Mouse (Mus musculus) kidney, embryonic 16.5 days (tissue): ENCODE data around the gene Adgrf3. TPM values are rescaled to one million over a fixed set of nuclear protein-coding genes. Genes with fewer than 3 reads are reported as not detected.

Experiments used
- ATAC-seq: fragments of 200-750 bp; cut with Nextera tagmentation; 2 replicates; pipeline ENCODE4 v1.8.0; 2017; ENCODE audit warnings: moderate TSS enrichment; ENCODE audit not compliant: low FRiP score, low TSS enrichment
- H3K27ac ChIP-seq: fragments of 300-500 bp; sonication (generic); 2 replicates; pipeline ENCODE4 v1.5.1; 2014; ENCODE audit warnings: low read length
- H3K27me3 ChIP-seq: fragments of 300-500 bp; sonication (generic); 2 replicates; pipeline ENCODE4 v1.6.1; 2014; ENCODE audit warnings: low read length, control low read depth, mixed read lengths; ENCODE audit not compliant: insufficient read depth
- H3K36me3 ChIP-seq: fragments of 300-500 bp; sonication (generic); 2 replicates; pipeline ENCODE4 v1.6.1; 2014; ENCODE audit warnings: low read length, control low read depth, mixed read lengths; ENCODE audit not compliant: insufficient read depth
- H3K4me1 ChIP-seq: fragments of 300-500 bp; sonication (generic); 2 replicates; pipeline ENCODE4 v1.6.1; 2014; ENCODE audit warnings: low read length, control low read depth, mixed read lengths; ENCODE audit not compliant: insufficient read depth
- H3K4me2 ChIP-seq: fragments of 300-500 bp; sonication (generic); replicated peaks from 2 replicates; pipeline ENCODE4 v1.6.1; 2014; ENCODE audit warnings: low read depth, low read length
- H3K4me3 ChIP-seq: fragments of 300-500 bp; sonication (generic); 2 replicates; pipeline ENCODE4 v1.5.1; 2014; ENCODE audit warnings: mild to moderate bottlenecking, low read length
- H3K9ac ChIP-seq: fragments of 300-500 bp; sonication (generic); replicated peaks from 2 replicates; pipeline ENCODE4 v1.6.1; 2014; ENCODE audit warnings: low read length
- H3K9me3 ChIP-seq: fragments of 300-500 bp; sonication (generic); 2 replicates; pipeline ENCODE4 v1.6.1; 2016; ENCODE audit warnings: low read length, control low read depth
- WGBS: fragments of 180-500 bp; shearing (Covaris S2); extraction: QIAGEN DNeasy Blood & Tissue Kit; methylation state at CpG from one replicate; pipeline ENCODE4 v1.1.7; 2014; 5-methylcytosine and 5-hydroxymethylcytosine counted together
- polyA plus RNA-seq: library from polyadenylated mRNA; unstranded; fragments of >200 nt; fragmentation: Nextera tagmentation; extraction: Ambion mirVana; gene quantifications from 2 replicates; pipeline ENCODE4 v1.2.1, GENCODE M21; 2015

Gene Adgrf3
- polyA plus RNA-seq, 1 experiment from 2014 or later, result 0.40 TPM

- H3K9me3 ChIP-seq, result no peaks in the 10 kb centered on the region
- H3K36me3 ChIP-seq, result peaks cover 42% of the 10 kb centered on the region
- H3K9ac ChIP-seq, result no peak overlapping the region
- ATAC-seq, result no peak
- WGBS, result 49% methylated on average over 20 of the region's 20 CpGs
- H3K27ac ChIP-seq, result no peak overlapping the region
- H3K27me3 ChIP-seq, result no peaks in the 10 kb centered on the region
- H3K4me2 ChIP-seq, result no peak overlapping the region
- H3K4me3 ChIP-seq, result no peak overlapping the region
- H3K4me1 ChIP-seq, result no peaks in the 10 kb centered on the region
Measured at GRCm38 (mm10) chr5:30172931-30173692, 32.4 kb downstream of the Adgrf3 start.

- H3K9ac ChIP-seq, result no peak overlapping the region
- no peaks in the 10 kb centered on the region for H3K9me3 ChIP-seq
- no peak overlapping the region for H3K27ac ChIP-seq
- no peaks in the 10 kb centered on the region for H3K27me3 ChIP-seq
- ATAC-seq, result no peak
- H3K4me1 ChIP-seq, result no peaks in the 10 kb centered on the region
- peaks cover 37% of the 10 kb centered on the region for H3K36me3 ChIP-seq
- no peak overlapping the region for H3K4me2 ChIP-seq
- H3K4me3 ChIP-seq, result no peak overlapping the region
Measured at GRCm38 (mm10) chr5:30172115-30172514, 33.4 kb downstream of the Adgrf3 start.

DNA sequence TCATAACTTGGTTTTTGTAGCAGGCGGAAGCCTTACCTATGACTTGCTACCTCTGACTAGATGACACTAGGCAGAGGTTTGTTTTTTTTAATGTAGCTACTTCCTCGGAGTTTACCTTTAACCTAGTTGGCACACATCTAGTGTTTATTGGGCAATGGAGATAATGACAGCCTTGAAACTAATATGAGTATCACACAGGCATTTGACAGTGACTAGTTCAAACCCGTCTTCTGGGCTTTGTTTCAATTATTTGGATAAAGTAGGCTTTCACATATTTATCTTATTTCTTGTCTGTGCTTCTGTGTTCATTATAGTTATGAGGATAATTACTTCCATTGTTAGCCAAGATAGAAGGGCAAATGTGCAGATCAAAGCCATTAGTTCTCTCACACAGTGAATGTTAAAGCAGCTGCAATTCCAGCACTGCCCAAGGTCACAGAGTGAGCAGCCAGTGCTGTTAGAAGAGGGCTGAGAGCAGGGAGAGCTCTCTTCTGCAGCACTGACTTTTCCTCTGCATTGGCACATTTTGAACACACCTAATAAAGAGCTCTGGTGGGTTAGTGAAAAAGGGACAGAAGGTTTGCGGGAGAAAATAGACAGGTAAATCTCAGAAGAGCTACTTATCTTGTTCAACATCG, 35.1 kb downstream of the Adgrf3 start:
- WGBS, result 84% methylated on average over 5 of the region's 5 CpGs
- no peaks in the 10 kb centered on the region for H3K4me1 ChIP-seq
- H3K4me2 ChIP-seq, result no peak overlapping the region
- H3K4me3 ChIP-seq, result no peak overlapping the region
- no peaks in the 10 kb centered on the region for H3K9me3 ChIP-seq
- H3K36me3 ChIP-seq, result peaks cover 23% of the 10 kb centered on the region
- H3K27ac ChIP-seq, result no peak overlapping the region
- ATAC-seq, result no peak
- H3K9ac ChIP-seq, result no peak overlapping the region
- no peaks in the 10 kb centered on the region for H3K27me3 ChIP-seq

GRCm38 (mm10) chr5:30165234-30165946, 40.1 kb downstream of the Adgrf3 start:
- peaks cover 5% of the 10 kb centered on the region; the same call in 1 of the 2 replicates for H3K36me3 ChIP-seq
- no peak overlapping the region for H3K4me2 ChIP-seq
- H3K9ac ChIP-seq, result no peak overlapping the region
- ATAC-seq, result no peak
- H3K27ac ChIP-seq, result no peak overlapping the region
- WGBS, result 93% methylated on average over 5 of the region's 5 CpGs
- no peak overlapping the region for H3K4me3 ChIP-seq
- no peaks in the 10 kb centered on the region for H3K9me3 ChIP-seq
- H3K27me3 ChIP-seq, result no peaks in the 10 kb centered on the region
- no peaks in the 10 kb centered on the region for H3K4me1 ChIP-seq

DNA sequence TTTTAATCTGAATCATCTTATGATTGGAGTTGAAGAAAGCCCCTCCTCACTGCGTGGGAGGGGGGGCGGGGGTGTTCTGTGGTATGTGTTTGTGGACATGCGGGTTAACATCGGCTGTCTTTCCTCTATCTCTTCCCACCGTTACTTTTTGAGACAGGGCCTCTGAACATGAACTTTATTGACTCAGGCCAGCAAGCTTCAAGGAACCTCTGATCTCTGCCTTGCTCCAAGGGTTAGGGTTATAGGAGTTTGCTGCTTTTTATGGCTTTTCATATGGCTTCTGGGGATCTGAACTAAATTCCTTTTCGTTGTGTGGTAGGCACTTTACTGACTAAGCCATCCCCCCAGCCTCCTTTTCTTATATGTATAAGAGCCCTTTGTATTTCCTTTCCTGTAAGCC, 43.2 kb downstream of the Adgrf3 start:
- H3K36me3 ChIP-seq, result no peaks in the 10 kb centered on the region
- H3K4me3 ChIP-seq, result no peak overlapping the region
- no peak overlapping the region for H3K4me2 ChIP-seq
- no peaks in the 10 kb centered on the region for H3K4me1 ChIP-seq
- no peak for ATAC-seq
- H3K27me3 ChIP-seq, result no peaks in the 10 kb centered on the region
- WGBS, result 81% methylated on average over 6 of the region's 6 CpGs
- H3K9ac ChIP-seq, result no peak overlapping the region
- no peaks in the 10 kb centered on the region for H3K9me3 ChIP-seq
- no peak overlapping the region for H3K27ac ChIP-seq

DNA sequence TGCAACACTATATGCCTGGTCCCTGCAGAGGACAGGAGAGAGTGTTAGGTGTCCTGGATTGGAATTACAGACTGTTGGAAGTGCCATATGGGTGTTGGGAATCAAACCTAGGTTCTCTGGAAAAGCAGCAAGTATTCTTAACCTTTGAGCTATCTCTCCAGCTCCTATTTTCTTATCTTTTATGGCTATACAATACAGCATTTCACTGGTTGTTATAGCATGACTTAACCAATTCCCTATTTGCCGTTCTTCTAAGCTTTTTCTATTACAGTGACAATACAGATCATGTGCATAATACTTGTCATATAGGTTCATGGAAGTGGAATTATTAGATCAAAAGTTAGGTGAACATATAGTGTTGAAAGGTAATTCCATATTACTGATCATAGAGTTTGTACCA, 43.7 kb downstream of the Adgrf3 start:
- no peak overlapping the region for H3K27ac ChIP-seq
- H3K4me2 ChIP-seq, result no peak overlapping the region
- H3K9ac ChIP-seq, result no peak overlapping the region
- H3K4me3 ChIP-seq, result no peak overlapping the region
- WGBS, result 93% methylated on average over 1 of the region's 1 CpGs
- H3K36me3 ChIP-seq, result no peaks in the 10 kb centered on the region
- H3K9me3 ChIP-seq, result no peaks in the 10 kb centered on the region
- H3K4me1 ChIP-seq, result 0 out of 2 replicates have a peak, but pooled peaks cover 2% of the 10 kb centered on the region
- no peak for ATAC-seq
- no peaks in the 10 kb centered on the region for H3K27me3 ChIP-seq

GRCm38 (mm10) chr5:30159601-30160000, 45.9 kb downstream of the Adgrf3 start:
- Histone ChIP-seq H3K4me1 (peaks cover 9% of the 10 kb centered on the region; the same call in 1 of the 2 replicates), H3K4me3 (no peak overlapping the region), H3K9me3 (no peaks in the 10 kb centered on the region), H3K36me3 (no peaks in the 10 kb centered on the region), H3K27me3 (no peaks in the 10 kb centered on the region), H3K27ac (no peak overlapping the region), H3K4me2 (no peak overlapping the region), H3K9ac (no peak overlapping the region)
- WGBS, result 83% methylated on average over 6 of the region's 6 CpGs
- no peak for ATAC-seq

DNA sequence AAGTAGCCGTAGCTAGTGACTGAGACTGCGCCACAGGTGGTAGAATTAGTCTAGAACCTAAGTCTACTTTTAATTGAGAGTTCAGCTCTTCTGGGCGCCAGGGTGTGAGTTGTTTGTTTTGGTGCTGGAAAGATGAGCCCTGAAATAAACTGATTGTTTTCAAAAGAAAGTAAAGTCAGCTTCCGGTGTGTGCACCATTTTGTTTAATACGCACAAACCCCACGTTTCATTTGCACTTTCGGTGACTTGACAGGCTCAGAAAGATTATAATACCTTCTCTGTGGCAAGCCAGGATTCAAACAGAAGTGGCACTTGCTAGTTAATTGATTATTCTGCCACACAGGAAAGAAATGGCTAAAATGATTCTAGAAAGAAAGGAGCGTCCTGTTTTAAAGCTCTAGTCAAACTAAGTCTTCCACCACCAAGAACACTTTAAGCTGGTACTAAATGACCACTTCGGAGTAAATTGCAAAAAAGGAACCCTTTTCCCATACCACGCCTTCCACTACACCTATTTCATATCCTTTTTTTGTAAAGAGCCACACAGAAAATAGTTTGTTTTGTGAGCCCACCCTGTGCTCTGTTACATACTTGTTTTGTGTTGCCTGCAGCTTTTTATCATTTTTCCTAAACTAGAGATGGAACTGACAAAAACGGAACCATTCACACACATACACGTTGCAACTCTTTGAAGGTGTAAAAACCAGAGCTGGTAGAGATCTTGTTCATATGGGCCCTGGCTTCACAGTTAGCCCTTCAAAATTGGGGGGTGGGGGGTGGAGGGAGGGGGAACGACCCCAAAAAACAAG, 49.5 kb downstream of the Adgrf3 start:
- 26% methylated on average over 13 of the region's 13 CpGs for WGBS
- Histone ChIP-seq H3K27me3 (no peaks in the 10 kb centered on the region), H3K4me3 (peak overlapping the region; percentile 98), H3K9ac (peak overlapping the region; percentile 92), H3K36me3 (no peaks in the 10 kb centered on the region), H3K4me2 (peak overlapping the region; percentile 82), H3K27ac (peak overlapping the region; percentile 92), H3K9me3 (no peaks in the 10 kb centered on the region), H3K4me1 (peaks cover 15% of the 10 kb centered on the region; the same call in 1 of the 2 replicates)
- ATAC-seq, result no peak; the same call in 1 of the 2 replicates

GRCm38 (mm10) chr5:30155395-30155792, 50.1 kb downstream of the Adgrf3 start:
- H3K4me1 ChIP-seq, result peaks cover 15% of the 10 kb centered on the region; the same call in 1 of the 2 replicates
- peak overlapping the region; percentile 92 for H3K27ac ChIP-seq
- H3K4me3 ChIP-seq, result peak overlapping the region; percentile 98
- no peaks in the 10 kb centered on the region for H3K36me3 ChIP-seq
- no peaks in the 10 kb centered on the region for H3K27me3 ChIP-seq
- H3K9me3 ChIP-seq, result no peaks in the 10 kb centered on the region
- peak overlapping the region; percentile 92 for H3K9ac ChIP-seq
- WGBS, result under 1% methylated on average over 31 of the region's 31 CpGs
- H3K4me2 ChIP-seq, result peak overlapping the region; percentile 82
- peak; percentile 65 for ATAC-seq
